Mouse (Mus musculus) kidney, adult 2 months (tissue): ENCODE measurements around the gene Taar8b.

Experiments used
- CTCF ChIP-seq: fragments of 200-500 bp; conservative IDR thresholded peaks from 2 replicates; pipeline ENCODE4 v1.5.1; 2011; ENCODE audit warnings: low read depth, mild to moderate bottlenecking, control low read depth, low read length, moderate library complexity, mixed read lengths; ENCODE audit not compliant: insufficient read depth, insufficient read length
- POLR2A ChIP-seq: fragments of 200-500 bp; IDR thresholded peaks from one replicate; pipeline ENCODE4 v1.6.1; 2011; ENCODE audit warnings: low read depth, low read length, control low read depth

GRCm38 (mm10) chr10:24108236-24108635, 16.1 kb upstream of the Taar8b start:
- TF ChIP-seq CTCF (no peak), POLR2A (no peak)
